Mouse (Mus musculus): ENCODE measurements around the gene Gm5901. TPM values are rescaled to one million over a fixed set of nuclear protein-coding genes. Genes with fewer than 3 reads are reported as not detected.
A peak's percentile ranks its signal among the peaks of the same experiment; 100 is the strongest.
"Not testable (repeated sequence)": the region's sequence is repeated elsewhere in the genome, so short reads cannot be mapped to it uniquely, and the experiment has no call there.

Gm5901 gene
- polyA plus RNA-seq, 1 experiment = not detected

- H3K27me3 ChIP-seq (ENCODE audit: control insufficient read depth, insufficient read depth, insufficient read length); H3K79me3 ChIP-seq (ENCODE audit: low read depth); H3ac ChIP-seq (ENCODE audit: control insufficient read depth, insufficient read length, low read depth); H3K4me3 ChIP-seq (ENCODE audit: insufficient read depth, poor library complexity, severe bottlenecking); H3K36me3 ChIP-seq (ENCODE audit: control insufficient read depth, insufficient read depth); H3K79me2 ChIP-seq (ENCODE audit: control insufficient read depth, insufficient read depth): not testable (repeated sequence)
- peak; percentile 60 for TF ChIP-seq CTCF (IDR thresholded peaks at IDR 0.05; ENCODE audit: control insufficient read depth, insufficient read depth, insufficient read length)
Measured at GRCm38 (mm10) chr7:105411874-105412632, 37.2 kb downstream of the Gm5901 start.

GRCm38 (mm10) chr7:105414385-105414784 lies 39.5 kb downstream of the Gm5901 start:
- no peaks in the 10 kb centered on the region for H3K79me2 ChIP-seq (ENCODE audit: control insufficient read depth, insufficient read depth)
- TF ChIP-seq CEBPB (IDR thresholded peaks at IDR 0.05; ENCODE audit: low read depth) (no peak), USF1 (IDR thresholded peaks at IDR 0.05; ENCODE audit: low read depth) (no peak), MAX (IDR thresholded peaks at IDR 0.05) (no peak), CTCF (IDR thresholded peaks at IDR 0.05; ENCODE audit: control insufficient read depth, insufficient read depth, insufficient read length) (no peak)
- no peak overlapping the region for H3ac ChIP-seq (ENCODE audit: control insufficient read depth, insufficient read length, low read depth)
- H3K27me3 ChIP-seq (ENCODE audit: control insufficient read depth, insufficient read depth, insufficient read length) = no peaks in the 10 kb centered on the region
- H3K4me3 ChIP-seq (ENCODE audit: insufficient read depth, poor library complexity, severe bottlenecking) = no peak overlapping the region
- no peaks in the 10 kb centered on the region for H3K36me3 ChIP-seq (ENCODE audit: control insufficient read depth, insufficient read depth)
- H3K79me3 ChIP-seq (ENCODE audit: low read depth) = no peaks in the 10 kb centered on the region

- Histone ChIP-seq H3ac (ENCODE audit: control insufficient read depth, insufficient read length, low read depth) (no peak overlapping the region), H3K36me3 (ENCODE audit: control insufficient read depth, insufficient read depth) (no peaks in the 10 kb centered on the region), H3K79me3 (ENCODE audit: low read depth) (no peaks in the 10 kb centered on the region), H3K27me3 (ENCODE audit: control insufficient read depth, insufficient read depth, insufficient read length) (no peaks in the 10 kb centered on the region), H3K4me3 (ENCODE audit: insufficient read depth, poor library complexity, severe bottlenecking) (no peak overlapping the region), H3K79me2 (ENCODE audit: control insufficient read depth, insufficient read depth) (no peaks in the 10 kb centered on the region)
- TF ChIP-seq CEBPB (IDR thresholded peaks at IDR 0.05; ENCODE audit: low read depth) = no peak
- TF ChIP-seq USF1 (IDR thresholded peaks at IDR 0.05; ENCODE audit: low read depth) = no peak
- no peak for TF ChIP-seq MYOG (IDR thresholded peaks at IDR 0.05; ENCODE audit: control insufficient read depth, extremely low read depth, insufficient read length)
- no peak for TF ChIP-seq MYOD1 (IDR thresholded peaks at IDR 0.05; ENCODE audit: control insufficient read depth, insufficient read length, low read depth)
- no peak for TF ChIP-seq CTCF (IDR thresholded peaks at IDR 0.05; ENCODE audit: control insufficient read depth, insufficient read depth, insufficient read length)
- TF ChIP-seq FOSL1 (IDR thresholded peaks at IDR 0.05; ENCODE audit: insufficient read depth, low read length, poor library complexity, severe bottlenecking) = no peak
- TF ChIP-seq MAX (IDR thresholded peaks at IDR 0.05) = no peak
Measured at GRCm38 (mm10) chr7:105416529-105416928, 41.7 kb downstream of the Gm5901 start.

GRCm38 (mm10) chr7:105418106-105418505 lies 43.3 kb downstream of the Gm5901 start:
- Histone ChIP-seq H3K36me3 (ENCODE audit: control insufficient read depth, insufficient read depth) (no peaks in the 10 kb centered on the region), H3K79me3 (ENCODE audit: low read depth) (no peaks in the 10 kb centered on the region), H3K79me2 (ENCODE audit: control insufficient read depth, insufficient read depth) (no peaks in the 10 kb centered on the region), H3K4me3 (ENCODE audit: insufficient read depth, poor library complexity, severe bottlenecking) (no peak overlapping the region), H3ac (ENCODE audit: control insufficient read depth, insufficient read length, low read depth) (no peak overlapping the region), H3K27me3 (ENCODE audit: control insufficient read depth, insufficient read depth, insufficient read length) (no peaks in the 10 kb centered on the region)
- TF ChIP-seq MYOD1 (IDR thresholded peaks at IDR 0.05; ENCODE audit: control insufficient read depth, insufficient read length, low read depth) (no peak), MYOG (IDR thresholded peaks at IDR 0.05; ENCODE audit: control insufficient read depth, extremely low read depth, insufficient read length) (no peak), USF1 (IDR thresholded peaks at IDR 0.05; ENCODE audit: low read depth) (no peak), CTCF (IDR thresholded peaks at IDR 0.05; ENCODE audit: control insufficient read depth, insufficient read depth, insufficient read length) (no peak), CEBPB (IDR thresholded peaks at IDR 0.05; ENCODE audit: low read depth) (no peak)

- no peak overlapping the region for H3ac ChIP-seq (ENCODE audit: control insufficient read depth, insufficient read length, low read depth)
- no peaks in the 10 kb centered on the region for H3K79me3 ChIP-seq (ENCODE audit: low read depth)
- H3K36me3 ChIP-seq (ENCODE audit: control insufficient read depth, insufficient read depth) = no peaks in the 10 kb centered on the region
- H3K4me3 ChIP-seq (ENCODE audit: insufficient read depth, poor library complexity, severe bottlenecking) = no peak overlapping the region
- TF ChIP-seq MAX (IDR thresholded peaks at IDR 0.05) = no peak
- no peak for TF ChIP-seq USF1 (IDR thresholded peaks at IDR 0.05; ENCODE audit: low read depth)
- no peak for TF ChIP-seq MYOG (IDR thresholded peaks at IDR 0.05; ENCODE audit: control insufficient read depth, extremely low read depth, insufficient read length)
- no peak for TF ChIP-seq CTCF (IDR thresholded peaks at IDR 0.05; ENCODE audit: control insufficient read depth, insufficient read depth, insufficient read length)
- TF ChIP-seq CEBPB (IDR thresholded peaks at IDR 0.05; ENCODE audit: low read depth) = no peak
- TF ChIP-seq MYOD1 (IDR thresholded peaks at IDR 0.05; ENCODE audit: control insufficient read depth, insufficient read length, low read depth) = no peak
- no peak for TF ChIP-seq FOSL1 (IDR thresholded peaks at IDR 0.05; ENCODE audit: insufficient read depth, low read length, poor library complexity, severe bottlenecking)
- H3K27me3 ChIP-seq (ENCODE audit: control insufficient read depth, insufficient read depth, insufficient read length) = peaks cover 5% of the 10 kb centered on the region
- no peaks in the 10 kb centered on the region for H3K79me2 ChIP-seq (ENCODE audit: control insufficient read depth, insufficient read depth)
Measured at GRCm38 (mm10) chr7:105420903-105421302, 46.1 kb downstream of the Gm5901 start.

- H3K79me3 ChIP-seq (ENCODE audit: low read depth) = no peaks in the 10 kb centered on the region
- peaks cover 10% of the 10 kb centered on the region for H3K27me3 ChIP-seq (ENCODE audit: control insufficient read depth, insufficient read depth, insufficient read length)
- TF ChIP-seq MYOD1 (IDR thresholded peaks at IDR 0.05; ENCODE audit: control insufficient read depth, insufficient read length, low read depth) = no peak
- TF ChIP-seq MAX (IDR thresholded peaks at IDR 0.05) = no peak
- TF ChIP-seq FOSL1 (IDR thresholded peaks at IDR 0.05; ENCODE audit: insufficient read depth, low read length, poor library complexity, severe bottlenecking) = no peak
- TF ChIP-seq MYOG (IDR thresholded peaks at IDR 0.05; ENCODE audit: control insufficient read depth, extremely low read depth, insufficient read length) = no peak
- no peak for TF ChIP-seq CEBPB (IDR thresholded peaks at IDR 0.05; ENCODE audit: low read depth)
- TF ChIP-seq CTCF (IDR thresholded peaks at IDR 0.05; ENCODE audit: control insufficient read depth, insufficient read depth, insufficient read length) = no peak
- TF ChIP-seq USF1 (IDR thresholded peaks at IDR 0.05; ENCODE audit: low read depth) = no peak
Measured at GRCm38 (mm10) chr7:105424368-105424767, 49.5 kb downstream of the Gm5901 start.

More at GRCm38 (mm10) chr7:105424368-105424767, 49.5 kb downstream of the Gm5901 start:
- Histone ChIP-seq H3K36me3 (ENCODE audit: control insufficient read depth, insufficient read depth) (no peaks in the 10 kb centered on the region), H3K4me3 (ENCODE audit: insufficient read depth, poor library complexity, severe bottlenecking) (no peak overlapping the region), H3K79me2 (ENCODE audit: control insufficient read depth, insufficient read depth) (no peaks in the 10 kb centered on the region), H3ac (ENCODE audit: control insufficient read depth, insufficient read length, low read depth) (no peak overlapping the region)

Data from C2C12 (cell line).